Mouse (Mus musculus) testis, adult 2 months (tissue): ENCODE measurements at regions not wholly inside any gene's neighbourhood (a gene's known extent, or its start where the extent isn't known, plus 50 kb on each side); places are given as distances from the start of the nearest gene placed in this dataset.

Source experiments
- H3K27ac ChIP-seq: fragments of 200-500 bp; 2 replicates; pipeline ENCODE4 v1.5.1; 2012; ENCODE audit warnings: low read depth, low read length; ENCODE audit not compliant: control insufficient read depth, insufficient read depth
- H3K27me3 ChIP-seq: fragments of 200-500 bp; 2 replicates; pipeline ENCODE4 v1.6.1; 2012; ENCODE audit warnings: mild to moderate bottlenecking, low read length, moderate library complexity; ENCODE audit not compliant: control insufficient read depth, insufficient read depth
- H3K36me3 ChIP-seq: fragments of 200-500 bp; 2 replicates; pipeline ENCODE4 v1.6.1; 2012; ENCODE audit warnings: mild to moderate bottlenecking, low read length; ENCODE audit not compliant: control insufficient read depth, insufficient read depth
- H3K4me1 ChIP-seq: fragments of 200-500 bp; 2 replicates; pipeline ENCODE4 v1.6.1; 2012; ENCODE audit warnings: low read length; ENCODE audit not compliant: control insufficient read depth, insufficient read depth
- H3K4me3 ChIP-seq: fragments of 200-500 bp; 2 replicates; pipeline ENCODE4 v1.5.1; 2012; ENCODE audit warnings: low read depth, mild to moderate bottlenecking, low read length, moderate library complexity, mixed read lengths; ENCODE audit not compliant: control insufficient read depth
- CTCF ChIP-seq: fragments of 200-500 bp; IDR thresholded peaks from 2 replicates; pipeline ENCODE4 v1.5.1; 2012; ENCODE audit warnings: low read depth, mild to moderate bottlenecking, inconsistent platforms, low read length, moderate library complexity; ENCODE audit not compliant: control insufficient read depth, insufficient read depth, insufficient replicate concordance
- POLR2A ChIP-seq: fragments of 200-500 bp; IDR thresholded peaks from 2 replicates; pipeline ENCODE4 v1.6.1; 2012; ENCODE audit warnings: low read depth, mild to moderate bottlenecking, inconsistent platforms, low read length, moderate library complexity; ENCODE audit not compliant: control insufficient read depth

DNA sequence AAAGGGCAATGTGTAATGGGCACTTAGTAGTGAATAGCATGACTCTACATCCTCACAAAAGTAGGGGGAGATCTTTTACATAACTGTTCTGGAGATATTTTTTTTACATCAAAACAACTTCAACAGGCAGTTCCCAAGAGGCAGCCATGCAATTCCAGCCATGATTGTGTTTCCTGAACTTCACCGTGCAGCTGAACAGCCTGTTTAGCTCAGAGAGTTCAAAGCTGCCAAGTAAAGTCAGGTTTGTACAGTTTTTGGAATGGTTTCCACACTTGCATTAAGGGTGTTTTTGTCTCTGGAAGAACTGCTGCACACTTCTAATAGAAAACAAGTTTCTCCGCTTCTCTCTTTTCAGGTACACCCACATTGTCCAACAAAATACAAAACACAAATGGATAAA is 1065.6 kb downstream of the Efna5 start:
- no peak overlapping the region for H3K4me3 ChIP-seq
- H3K36me3 ChIP-seq, result no peaks in the 10 kb centered on the region
- H3K27me3 ChIP-seq, result no peaks in the 10 kb centered on the region
- TF ChIP-seq POLR2A (no peak), CTCF (no peak)
- H3K4me1 ChIP-seq, result no peaks in the 10 kb centered on the region
- H3K27ac ChIP-seq, result no peak overlapping the region

DNA sequence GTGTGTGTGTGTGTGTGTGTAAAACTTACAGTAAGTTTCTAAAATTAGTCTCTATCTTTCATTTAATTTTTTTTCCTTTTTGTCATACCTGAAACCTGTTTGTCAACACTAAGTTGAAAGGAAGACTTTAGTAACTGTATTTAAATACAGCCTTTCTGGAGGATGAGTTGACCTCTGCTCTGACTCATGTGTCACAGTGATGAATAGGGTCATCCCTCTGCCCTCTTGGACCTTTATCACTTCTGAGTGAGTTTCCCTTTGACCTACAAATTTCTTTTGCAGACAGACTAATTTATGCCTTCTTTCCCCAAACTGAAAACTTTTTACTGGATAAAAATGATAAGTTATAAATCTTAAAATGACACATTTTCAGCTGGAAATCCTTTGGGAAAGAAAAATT is 1112.8 kb downstream of the Efna5 start:
- no peaks in the 10 kb centered on the region for H3K27me3 ChIP-seq
- no peaks in the 10 kb centered on the region for H3K4me1 ChIP-seq
- H3K36me3 ChIP-seq, result no peaks in the 10 kb centered on the region
- no peak overlapping the region for H3K27ac ChIP-seq
- TF ChIP-seq CTCF, result no peak
- TF ChIP-seq POLR2A, result no peak
- H3K4me3 ChIP-seq, result no peak overlapping the region

DNA sequence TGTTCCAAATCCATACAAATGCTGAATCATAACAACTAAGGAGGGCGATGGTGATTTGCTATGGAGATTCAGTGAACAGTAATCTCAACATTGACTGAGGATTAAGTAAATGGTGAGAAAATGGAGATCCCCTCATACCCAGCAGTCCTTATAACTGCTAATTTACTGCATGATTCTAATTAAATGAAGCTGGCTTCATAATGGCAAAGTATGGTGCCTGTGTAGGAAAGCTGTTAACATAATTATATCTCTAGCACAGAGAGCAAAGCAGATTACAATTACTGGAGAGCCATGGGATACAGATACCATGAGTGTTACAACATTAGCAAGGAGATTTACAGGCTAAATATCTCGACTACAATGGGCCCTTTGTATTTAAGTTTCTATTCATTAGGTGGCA is 1116.0 kb downstream of the Efna5 start:
- Histone ChIP-seq H3K4me3 (no peak overlapping the region), H3K4me1 (no peaks in the 10 kb centered on the region), H3K27me3 (no peaks in the 10 kb centered on the region), H3K36me3 (no peaks in the 10 kb centered on the region), H3K27ac (no peak overlapping the region)
- TF ChIP-seq POLR2A (no peak), CTCF (no peak)
